Mouse (Mus musculus): ENCODE results near the gene Ssx2ip.

DNA sequence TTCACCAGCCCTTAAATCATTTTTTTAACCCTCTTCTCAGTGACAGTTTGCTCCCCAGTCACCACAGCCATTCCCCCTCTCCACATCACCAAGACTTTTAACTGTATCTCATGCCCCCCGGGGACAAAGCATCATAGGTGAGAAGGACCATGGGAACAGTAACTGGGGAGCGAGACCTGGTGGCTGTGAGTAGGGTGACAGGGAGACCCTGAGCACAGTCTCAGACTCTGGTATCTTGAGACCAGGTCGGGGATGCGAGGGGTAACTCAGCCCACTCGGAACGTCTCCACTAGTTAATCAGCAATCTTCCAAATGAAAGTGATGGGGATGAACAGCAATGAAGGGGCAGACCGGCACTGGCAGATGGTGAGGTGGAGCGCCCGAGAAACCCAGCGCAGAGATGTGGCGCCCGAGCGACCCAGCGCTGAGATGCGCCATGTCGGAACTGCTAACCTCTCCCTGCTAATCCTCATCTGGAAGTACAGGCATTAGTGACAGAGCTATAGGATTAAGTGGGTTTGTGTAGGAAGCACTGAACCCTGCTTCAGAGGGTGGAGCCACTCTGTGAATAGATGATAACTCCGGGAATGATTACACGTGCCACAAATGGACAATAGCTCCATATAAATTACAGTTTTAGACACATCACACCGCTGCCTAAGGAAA, 11.7 kb upstream of the Ssx2ip start:
- TF ChIP-seq CTCF (conservative IDR thresholded peaks at IDR 0.05; ENCODE audit: low read length) (no peak), NANOG (IDR thresholded peaks at IDR 0.05; ENCODE audit: borderline replicate concordance, low read length) (no peak), POU5F1 (IDR thresholded peaks at IDR 0.05; ENCODE audit: borderline replicate concordance, low read length) (no peak)
